Mouse (Mus musculus) C2C12 (cell line): ENCODE data around the gene Gm10491. TPM values are rescaled to one million over a fixed set of nuclear protein-coding genes. Genes with fewer than 3 reads are reported as not detected.

Source experiments
- H3K27me3 ChIP-seq: one replicate; pipeline ENCODE4 v1.6.1; 2011; ENCODE audit not compliant: control insufficient read depth, insufficient read depth, insufficient read length
- H3K36me3 ChIP-seq: one replicate; pipeline ENCODE4 v1.6.1; 2011; ENCODE audit not compliant: control insufficient read depth, insufficient read depth
- H3K4me3 ChIP-seq: one replicate; pipeline ENCODE4 v1.5.1; 2011; ENCODE audit warnings: mild to moderate bottlenecking, control low read depth; ENCODE audit not compliant: poor library complexity, insufficient read depth, severe bottlenecking
- H3K79me2 ChIP-seq: one replicate; pipeline ENCODE4 v1.6.1; 2011; ENCODE audit not compliant: control insufficient read depth, insufficient read depth
- H3K79me3 ChIP-seq: one replicate; pipeline ENCODE4 v1.6.1; 2011; ENCODE audit warnings: low read depth, control low read depth
- H3ac ChIP-seq: one replicate; pipeline ENCODE3; 2011; ENCODE audit warnings: low read depth; ENCODE audit not compliant: control insufficient read depth, insufficient read length
- CEBPB ChIP-seq: IDR thresholded peaks from one replicate; pipeline ENCODE4 v1.6.1; 2011; ENCODE audit warnings: low read depth, mild to moderate bottlenecking, control low read depth, moderate library complexity
- CTCF ChIP-seq: IDR thresholded peaks from one replicate; pipeline ENCODE4 v1.5.1; 2011; ENCODE audit not compliant: control insufficient read depth, insufficient read depth, insufficient read length
- FOSL1 ChIP-seq: IDR thresholded peaks from one replicate; pipeline ENCODE4 v1.8.0; 2011; ENCODE audit warnings: mild to moderate bottlenecking, low read length; ENCODE audit not compliant: poor library complexity, insufficient read depth, severe bottlenecking
- MAX ChIP-seq: IDR thresholded peaks from one replicate; pipeline ENCODE4 v1.6.1; 2011; ENCODE audit warnings: mild to moderate bottlenecking, control low read depth
- MYOD1 ChIP-seq: IDR thresholded peaks from one replicate; pipeline ENCODE4 v1.6.1; 2011; ENCODE audit warnings: low read depth; ENCODE audit not compliant: control insufficient read depth, insufficient read length
- MYOG ChIP-seq: IDR thresholded peaks from one replicate; pipeline ENCODE4 v1.6.1; 2011; ENCODE audit not compliant: control insufficient read depth, insufficient read length; ENCODE audit errors: extremely low read depth
- USF1 ChIP-seq: IDR thresholded peaks from one replicate; pipeline ENCODE4 v1.6.1; 2011; ENCODE audit warnings: low read depth, mild to moderate bottlenecking, control low read depth, moderate library complexity
- polyA plus RNA-seq: library from polyadenylated mRNA; unstranded; fragments of >200 nt; fragmentation: generic; extraction: Trizol; gene quantifications from one replicate; pipeline ENCODE4 v1.2.1, GENCODE M21; 2012; ENCODE audit warnings: missing spikeins

The Gm10491 gene
- polyA plus RNA-seq, 1 experiment, result not detected

GRCm38 (mm10) chrX:7863181-7863580, 44.5 kb downstream of the Gm10491 start:
- TF ChIP-seq MYOG, result no peak
- no peak for TF ChIP-seq MYOD1
- TF ChIP-seq CEBPB, result no peak
- no peak for TF ChIP-seq CTCF
- TF ChIP-seq FOSL1, result no peak
- no peak for TF ChIP-seq MAX
- no peak for TF ChIP-seq USF1
- Histone ChIP-seq H3K36me3 (no peaks in the 10 kb centered on the region), H3K79me3 (peaks cover 7% of the 10 kb centered on the region), H3ac (no peak overlapping the region), H3K27me3 (no peaks in the 10 kb centered on the region), H3K4me3 (no peak overlapping the region), H3K79me2 (peaks cover 22% of the 10 kb centered on the region)

- Histone ChIP-seq H3K79me3 (peaks cover 5% of the 10 kb centered on the region), H3K27me3 (no peaks in the 10 kb centered on the region), H3K79me2 (peaks cover 14% of the 10 kb centered on the region), H3K36me3 (peaks cover 3% of the 10 kb centered on the region), H3ac (no peak overlapping the region), H3K4me3 (no peak overlapping the region)
- TF ChIP-seq CEBPB (no peak), CTCF (no peak), MYOG (no peak), MAX (no peak), USF1 (no peak), MYOD1 (no peak), FOSL1 (no peak)
Observed at GRCm38 (mm10) chrX:7859191-7859753, 48.4 kb downstream of the Gm10491 start.

Other genes with a start within 250 kb of the Gm10491 start
- 549 TPM for gene Plp2, start 236.4 kb downstream of the Gm10491 start, polyA plus RNA-seq
- gene Magix, start 226.6 kb downstream of the Gm10491 start, polyA plus RNA-seq, result 0.08 TPM
- gene Gpkow, start 210.7 kb downstream of the Gm10491 start, polyA plus RNA-seq, result 15.7 TPM
- gene Wdr45, start 193.5 kb downstream of the Gm10491 start, polyA plus RNA-seq, result 18.4 TPM
- gene Gm45208, start 185.6 kb downstream of the Gm10491 start, polyA plus RNA-seq, result 0.22 TPM
- gene Praf2, start 179.4 kb downstream of the Gm10491 start, polyA plus RNA-seq, result 93.9 TPM
- 9.4 TPM for gene Ccdc120, start 156.9 kb downstream of the Gm10491 start, polyA plus RNA-seq
- 46.7 TPM for gene Tfe3, start 145.3 kb downstream of the Gm10491 start, polyA plus RNA-seq
- gene Gripap1, start 118.1 kb downstream of the Gm10491 start, polyA plus RNA-seq, result 17.9 TPM
- 0.11 TPM for gene Kcnd1, start 85.5 kb downstream of the Gm10491 start, polyA plus RNA-seq
- 32.0 TPM for gene Otud5, start 66.5 kb downstream of the Gm10491 start, polyA plus RNA-seq
- gene Pim2, start 29.6 kb downstream of the Gm10491 start, polyA plus RNA-seq, result 2.4 TPM
- gene Slc35a2, start 23.8 kb downstream of the Gm10491 start, polyA plus RNA-seq, result 20.6 TPM
- 79.2 TPM for gene Pqbp1, start 8.6 kb downstream of the Gm10491 start, polyA plus RNA-seq
- 43.1 TPM for gene Timm17b, start 8.5 kb downstream of the Gm10491 start, polyA plus RNA-seq
- 0.27 TPM for gene Gm10490, start 1.7 kb upstream of the Gm10491 start, polyA plus RNA-seq
- not detected for gene Pcsk1n, start 12.0 kb upstream of the Gm10491 start, polyA plus RNA-seq
- gene Eras, start 20.8 kb upstream of the Gm10491 start, polyA plus RNA-seq, result not detected
- 19.0 TPM for gene Hdac6, start 40.1 kb upstream of the Gm10491 start, polyA plus RNA-seq
- 0.02 TPM for gene Gata1, start 70.2 kb upstream of the Gm10491 start, polyA plus RNA-seq
- not detected for gene Glod5, start 110.7 kb upstream of the Gm10491 start, polyA plus RNA-seq
- 106 TPM for gene Suv39h1, start 166.9 kb upstream of the Gm10491 start, polyA plus RNA-seq
- gene Was, start 182.7 kb upstream of the Gm10491 start, polyA plus RNA-seq, result 0.74 TPM
- gene Wdr13, start 225.1 kb upstream of the Gm10491 start, polyA plus RNA-seq, result 11.1 TPM
- gene Rbm3, start 238.0 kb upstream of the Gm10491 start, polyA plus RNA-seq, result 537 TPM